Mouse (Mus musculus) CH12.LX (cell line): ENCODE measurements around the gene Myog. TPM values are rescaled to one million over a fixed set of nuclear protein-coding genes. Genes with fewer than 3 reads are reported as not detected.

Experiments used
- DNase-seq: peaks from one replicate; pipeline ENCODE4 v3.0.0-alpha.2; 2013; ENCODE audit errors: extremely low read depth
- H3K27ac ChIP-seq: 2 replicates; pipeline ENCODE4 v1.5.1; 2012; ENCODE audit warnings: low read depth, mild to moderate bottlenecking, control low read depth, moderate library complexity; ENCODE audit not compliant: insufficient read depth
- H3K27me3 ChIP-seq: replicated peaks from 2 replicates; pipeline ENCODE3; 2012; ENCODE audit warnings: inconsistent platforms
- H3K36me3 ChIP-seq, 2 experiments: replicated peaks in 1 of 2; 2 replicates each; pipeline versions ENCODE3 to v1.6.1; 2012; ENCODE audit warnings: inconsistent platforms in 1 of 2, low read length in 1 of 2, mild to moderate bottlenecking in 1 of 2, mixed read lengths in 1 of 2, moderate library complexity in 1 of 2; ENCODE audit not compliant: control insufficient read depth in 1 of 2, insufficient read depth in 1 of 2
- H3K4me1 ChIP-seq, 2 experiments: 2 replicates each; pipeline ENCODE4 v1.6.1; 2012; ENCODE audit warnings: inconsistent platforms in 1 of 2, moderate library complexity in 1 of 2; ENCODE audit not compliant: insufficient read depth in 2 of 2, control insufficient read depth in 1 of 2
- H3K4me2 ChIP-seq: 2 replicates; pipeline ENCODE4 v1.6.1; 2012; ENCODE audit warnings: low read depth, mild to moderate bottlenecking, control low read depth; ENCODE audit not compliant: poor library complexity, insufficient read depth, severe bottlenecking
- H3K4me3 ChIP-seq, 3 experiments: fragments of 150-350 bp in 1 of 3; sonication (generic) in 1 of 3; replicated peaks in 1 of 3; 2 replicates each; pipeline versions ENCODE3 to v1.5.1; 2011 to 2012; ENCODE audit warnings: low read depth in 2 of 3, low read length in 2 of 3, mild to moderate bottlenecking in 2 of 3, moderate library complexity in 2 of 3, control low read depth in 1 of 3, improper control_type of control experiment in 1 of 3, inconsistent platforms in 1 of 3, mixed read lengths in 1 of 3; ENCODE audit not compliant: poor library complexity in 1 of 3
- H3K79me2 ChIP-seq: replicated peaks from 2 replicates; pipeline ENCODE4 v1.6.1; 2012; ENCODE audit warnings: mild to moderate bottlenecking, moderate library complexity; ENCODE audit not compliant: control insufficient read depth, poor library complexity, insufficient read depth, severe bottlenecking; ENCODE audit errors: extremely low read depth
- H3K9ac ChIP-seq: 2 replicates; pipeline ENCODE4 v1.6.1; 2012; ENCODE audit warnings: low read depth, mild to moderate bottlenecking, control low read depth, moderate library complexity; ENCODE audit not compliant: insufficient read depth
- H3K9me3 ChIP-seq: replicated peaks from 2 replicates; pipeline ENCODE3; 2012; ENCODE audit warnings: low read length, inconsistent platforms, mixed read lengths
- BHLHE40 ChIP-seq: IDR thresholded peaks from 2 replicates; pipeline ENCODE4 v1.6.1; 2011; ENCODE audit warnings: mild to moderate bottlenecking, low read depth, low read length, improper control_type of control experiment
- CHD2 ChIP-seq: IDR thresholded peaks from 2 replicates; pipeline ENCODE4 v1.6.1; 2011; ENCODE audit warnings: low read length, improper control_type of control experiment
- CTCF ChIP-seq, 2 experiments: IDR thresholded peaks in 1 of 2; conservative IDR thresholded peaks in 1 of 2; 2 replicates each; pipeline ENCODE4 v1.5.1; 2011 to 2012; ENCODE audit warnings: low read depth in 2 of 2, low read length in 2 of 2, improper control_type of control experiment in 1 of 2, inconsistent platforms in 1 of 2, mild to moderate bottlenecking in 1 of 2, moderate library complexity in 1 of 2
- ELF1 ChIP-seq: IDR thresholded peaks from 2 replicates; pipeline ENCODE4 v1.6.1; 2014; ENCODE audit warnings: low read depth, mild to moderate bottlenecking, inconsistent platforms, low read length, improper control_type of control experiment
- ETS1 ChIP-seq: conservative IDR thresholded peaks from 2 replicates; pipeline ENCODE4 v1.6.1; 2012; ENCODE audit warnings: low read depth, mild to moderate bottlenecking, inconsistent platforms, low read length, improper control_type of control experiment, moderate library complexity
- GABPA ChIP-seq: IDR thresholded peaks from 2 replicates; pipeline ENCODE4 v1.6.1; 2012; ENCODE audit warnings: low read depth, low read length, improper control_type of control experiment, inconsistent platforms; ENCODE audit not compliant: insufficient replicate concordance
- HCFC1 ChIP-seq: IDR thresholded peaks from 2 replicates; pipeline ENCODE4 v1.6.1; 2012; ENCODE audit warnings: low read depth, mild to moderate bottlenecking, inconsistent platforms, low read length, improper control_type of control experiment
- IRF4 ChIP-seq: IDR thresholded peaks from 2 replicates; pipeline ENCODE4 v1.6.1; 2014; ENCODE audit warnings: low read depth, mild to moderate bottlenecking, inconsistent platforms, low read length, improper control_type of control experiment
- JUN ChIP-seq: IDR thresholded peaks from 2 replicates; pipeline ENCODE4 v1.6.1; 2011; ENCODE audit warnings: low read depth, mild to moderate bottlenecking, low read length, improper control_type of control experiment, moderate library complexity; ENCODE audit not compliant: insufficient read depth
- JUND ChIP-seq: conservative IDR thresholded peaks from 2 replicates; pipeline ENCODE4 v1.6.1; 2011; ENCODE audit warnings: low read depth, low read length, improper control_type of control experiment
- MAFK ChIP-seq: IDR thresholded peaks from 2 replicates; pipeline ENCODE4 v1.6.1; 2011; ENCODE audit warnings: low read length, improper control_type of control experiment; ENCODE audit not compliant: insufficient replicate concordance
- MAX ChIP-seq: IDR thresholded peaks from 2 replicates; pipeline ENCODE4 v1.6.1; 2011; ENCODE audit warnings: low read length, improper control_type of control experiment
- MEF2A ChIP-seq: IDR thresholded peaks from 2 replicates; pipeline ENCODE4 v1.6.1; 2014; ENCODE audit warnings: low read depth, mild to moderate bottlenecking, inconsistent platforms, low read length, improper control_type of control experiment, borderline replicate concordance
- MYC ChIP-seq: IDR thresholded peaks from 2 replicates; pipeline ENCODE4 v1.6.1; 2011; ENCODE audit warnings: low read depth, mild to moderate bottlenecking, improper control_type of control experiment, low read length
- POLR2A ChIP-seq: IDR thresholded peaks from 2 replicates; pipeline ENCODE4 v1.6.1; 2011; ENCODE audit warnings: low read depth, mild to moderate bottlenecking, improper control_type of control experiment, low read length
- SIN3A ChIP-seq: IDR thresholded peaks from 2 replicates; pipeline ENCODE4 v1.6.1; 2012; ENCODE audit warnings: low read length, improper control_type of control experiment, inconsistent platforms
- SMC3 ChIP-seq: IDR thresholded peaks from 2 replicates; pipeline ENCODE4 v1.6.1; 2011; ENCODE audit warnings: low read depth, low read length, improper control_type of control experiment
- TBP ChIP-seq: conservative IDR thresholded peaks from 2 replicates; pipeline ENCODE4 v1.6.1; 2011; ENCODE audit warnings: low read depth, low read length, improper control_type of control experiment
- ZKSCAN1 ChIP-seq: IDR thresholded peaks from 2 replicates; pipeline ENCODE4 v1.6.1; 2012; ENCODE audit warnings: low read depth, inconsistent platforms, low read length, improper control_type of control experiment, borderline replicate concordance
- ZMIZ1 ChIP-seq: IDR thresholded peaks from 2 replicates; pipeline ENCODE4 v1.6.1; 2012; ENCODE audit warnings: low read depth, mild to moderate bottlenecking, inconsistent platforms, low read length, improper control_type of control experiment
- dilution Hi-C: fragments of 300-500 bp; cut with MboI; formaldehyde crosslinking; loops from 2 replicates; pipeline ENCODE4 v1.14.3; 2020; ENCODE audit warnings: low sequenced_read_pairs; ENCODE audit not compliant: extremely low pct_unique_long_range_greater_than_20kb, extremely low pct_ligation_motif_present
- in situ Hi-C: fragments of 300-500 bp; cut with MboI; formaldehyde crosslinking; loops from 3 replicates; pipeline ENCODE4 v1.14.3; 2019; ENCODE audit warnings: low sequenced_read_pairs, low pct_ligation_motif_present, low pct_unique_long_range_greater_than_20kb, mixed read lengths
- polyA plus RNA-seq: library from polyadenylated mRNA; unstranded; fragments of >175 nt; gene quantifications from 2 replicates; pipeline ENCODE4 v1.2.1, GENCODE M21; 2012; ENCODE audit warnings: low read depth; ENCODE audit not compliant: insufficient read length
- total RNA-seq, 2 experiments: library from RNA; depleted of rRNA; stranded (reverse); fragments of 300-350 nt in 1 of 2; fragments of >200 nt in 1 of 2; gene quantifications; 2 replicates each; pipeline ENCODE4 v1.2.3; 2012 to 2014

Myog gene
- total and polyA plus RNA-seq, 3 experiments, result not detected

DNA sequence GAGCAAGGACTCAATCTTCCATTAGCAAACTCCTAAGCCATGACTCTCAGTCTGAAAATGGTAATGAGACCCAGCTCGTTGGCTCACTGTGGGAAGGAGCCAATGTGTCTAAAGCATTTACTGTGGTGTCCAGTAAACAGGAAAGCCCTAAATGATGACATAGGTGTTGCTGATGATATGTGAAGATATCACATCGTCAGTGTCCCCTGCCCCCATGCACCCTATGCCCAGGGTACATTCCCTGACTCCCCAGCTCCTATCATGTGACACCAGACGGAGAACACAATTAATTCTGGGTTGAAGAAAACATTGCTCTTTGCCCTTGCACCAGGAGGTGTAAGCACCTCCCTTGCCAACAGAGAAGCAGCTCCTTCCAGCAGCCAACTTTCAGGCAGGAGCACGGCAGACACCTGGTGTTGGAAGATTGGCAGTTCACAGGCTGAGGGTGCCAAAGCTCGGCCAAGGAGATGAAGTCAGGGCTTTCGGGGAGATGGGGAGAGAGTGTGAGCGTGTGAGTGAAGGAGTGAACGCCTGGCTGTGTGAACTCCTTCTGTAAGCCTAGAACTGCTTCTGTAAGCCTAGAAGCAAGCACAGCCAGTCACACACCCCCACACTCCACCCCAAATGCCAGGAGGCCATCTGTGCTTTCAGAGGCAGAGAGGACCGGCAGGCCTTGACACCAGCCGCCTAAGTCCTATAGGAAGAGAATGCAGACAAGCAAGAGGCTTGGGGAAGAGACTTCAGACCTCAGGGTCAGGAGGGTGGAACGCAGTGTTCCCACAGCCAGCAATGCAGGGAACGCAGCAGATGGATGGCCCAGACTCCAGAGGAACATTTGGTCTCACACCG, 13.9 kb upstream of the Myog start:
- dilution Hi-C loops, result no loop called here
- no peak overlapping the region for H3K4me2 ChIP-seq
- H3K4me3 ChIP-seq, result no peak overlapping the region
- no peaks in the 10 kb centered on the region for H3K36me3 ChIP-seq
- peaks cover 0 to 15% of the 10 kb centered on the region in 2 experiments; a peak in 1 of 4 replicates for H3K4me1 ChIP-seq
- H3K79me2 ChIP-seq, result no peaks in the 10 kb centered on the region
- in situ Hi-C loops, result no loop called here
- no peaks in the 10 kb centered on the region for H3K27me3 ChIP-seq
- TF ChIP-seq CHD2 (no peak), BHLHE40 (no peak), POLR2A (no peak), JUN (no peak), CTCF (conservative IDR thresholded peaks at IDR 0.05 in 1 of 2, IDR thresholded peaks at IDR 0.05 in 1 of 2; ENCODE audit: low read depth in 2 of 2, low read length in 2 of 2) (no peak), JUND (no peak)
- TF ChIP-seq, all 38 proteins: peak for 0
- H3K9ac ChIP-seq, result no peak overlapping the region
- no peak overlapping the region for H3K27ac ChIP-seq
- no peak for DNase-seq
- no peaks in the 10 kb centered on the region for H3K9me3 ChIP-seq

DNA sequence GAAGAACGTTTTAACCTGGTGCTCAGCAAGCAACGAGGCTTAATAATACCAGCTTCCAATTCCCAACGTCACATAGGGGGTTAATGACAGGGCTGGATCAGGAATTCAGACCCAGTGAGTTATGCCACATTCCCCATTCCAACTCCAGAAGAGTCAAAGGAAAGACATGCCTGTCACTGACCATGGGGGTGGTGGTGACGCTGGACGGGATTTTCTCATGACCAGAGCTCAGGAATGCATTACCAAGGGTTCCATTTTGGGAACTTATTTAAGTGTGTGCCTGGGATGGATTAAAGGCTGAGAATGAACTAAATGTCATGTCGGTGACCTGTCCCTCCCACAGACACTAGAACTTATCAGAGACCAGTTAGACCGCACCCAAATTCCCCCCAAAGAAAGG, 13.0 kb upstream of the Myog start:
- Histone ChIP-seq H3K79me2 (no peaks in the 10 kb centered on the region), H3K36me3 (no peaks in the 10 kb centered on the region), H3K4me3 (no peak overlapping the region), H3K27me3 (no peaks in the 10 kb centered on the region), H3K9ac (no peak overlapping the region), H3K4me1 (peaks cover 0 to 18% of the 10 kb centered on the region in 2 experiments; a peak in 2 of 4 replicates), H3K4me2 (no peak overlapping the region), H3K27ac (no peak overlapping the region), H3K9me3 (no peaks in the 10 kb centered on the region)
- TF ChIP-seq TBP (no peak), MEF2A (no peak), MAFK (no peak), MYC (no peak), SIN3A (no peak), MAX (no peak), CHD2 (no peak), HCFC1 (no peak), JUN (no peak), SMC3 (no peak), BHLHE40 (no peak), IRF4 (no peak), ETS1 (no peak), ZMIZ1 (no peak), ZKSCAN1 (no peak), GABPA (no peak), ELF1 (no peak), POLR2A (no peak)
- dilution Hi-C loops (no loop called here), in situ Hi-C loops (no loop called here)
- no peak for DNase-seq
